Mouse (Mus musculus): ENCODE measurements around the gene Enho. TPM values are rescaled to one million over a fixed set of nuclear protein-coding genes. Genes with fewer than 3 reads are reported as not detected.
"Not testable (repeated sequence)": the region's sequence is repeated elsewhere in the genome, so short reads cannot be mapped to it uniquely, and the experiment has no call there.

The Enho gene
- 4.0 and 5.4 TPM in 2 replicates for polyA plus RNA-seq (2012; rRNA removed)

DNA sequence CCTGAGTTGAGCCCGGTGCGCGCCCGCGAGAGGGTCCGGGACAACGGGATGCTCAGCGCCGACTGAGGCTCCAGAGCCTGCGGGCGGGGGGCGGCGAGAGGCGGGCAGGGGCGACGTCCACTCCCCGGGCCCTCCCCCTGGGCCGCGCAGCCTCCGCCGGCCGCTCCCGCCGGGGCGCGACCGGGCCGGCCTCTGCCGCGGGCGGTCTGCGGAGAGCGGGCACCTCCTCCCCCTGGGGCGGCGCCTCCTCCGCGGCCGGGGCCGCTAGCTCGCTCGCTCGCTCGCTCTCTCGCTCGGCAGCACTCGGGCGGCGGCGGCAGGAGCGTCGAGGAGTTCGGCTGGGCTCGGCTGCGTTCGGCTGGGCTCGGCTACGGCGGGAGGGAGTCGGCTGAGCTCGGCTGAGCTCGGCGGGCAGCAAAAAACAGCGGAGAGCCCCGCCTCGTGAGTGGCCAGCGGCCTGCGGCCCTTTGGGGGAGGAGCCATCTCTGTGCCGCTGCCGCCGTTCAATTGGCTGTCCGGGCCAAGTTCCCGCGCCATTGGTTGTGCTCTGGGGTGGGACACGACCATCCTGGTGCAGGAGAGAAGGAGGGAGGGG lies at the start of gene Enho:
Enho (minus strand) TSS at position 412 of the 595 bp plus-strand sequence.
- DNase-seq (ENCODE audit: low read depth, low spot score) = peak; percentile 67
- under 1% methylated on average over 71 of the region's 74 CpGs for WGBS

DNA sequence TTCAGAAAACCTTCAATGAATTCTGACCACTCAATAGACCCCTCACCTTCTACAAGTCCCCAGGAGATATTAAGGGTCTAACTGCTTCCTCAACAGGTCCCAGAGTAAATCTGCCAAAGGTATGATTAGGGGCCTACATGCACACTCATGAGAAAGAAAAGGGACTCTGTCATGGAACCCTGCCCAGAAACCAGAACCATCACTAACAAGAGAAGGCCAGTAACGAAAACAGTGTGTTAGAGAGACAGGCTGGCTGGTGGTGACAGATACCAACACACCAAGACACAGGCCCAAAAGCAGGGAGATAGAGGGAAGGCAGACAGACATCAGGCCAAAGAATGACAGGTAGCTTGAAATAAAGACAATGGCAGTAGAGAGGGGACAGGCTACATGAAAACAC lies 48.4 kb upstream of the Enho start:
- 69% methylated on average over 1 of the region's 1 CpGs for WGBS
- DNase-seq (ENCODE audit: low read depth, low spot score) = not testable (repeated sequence)

DNA sequence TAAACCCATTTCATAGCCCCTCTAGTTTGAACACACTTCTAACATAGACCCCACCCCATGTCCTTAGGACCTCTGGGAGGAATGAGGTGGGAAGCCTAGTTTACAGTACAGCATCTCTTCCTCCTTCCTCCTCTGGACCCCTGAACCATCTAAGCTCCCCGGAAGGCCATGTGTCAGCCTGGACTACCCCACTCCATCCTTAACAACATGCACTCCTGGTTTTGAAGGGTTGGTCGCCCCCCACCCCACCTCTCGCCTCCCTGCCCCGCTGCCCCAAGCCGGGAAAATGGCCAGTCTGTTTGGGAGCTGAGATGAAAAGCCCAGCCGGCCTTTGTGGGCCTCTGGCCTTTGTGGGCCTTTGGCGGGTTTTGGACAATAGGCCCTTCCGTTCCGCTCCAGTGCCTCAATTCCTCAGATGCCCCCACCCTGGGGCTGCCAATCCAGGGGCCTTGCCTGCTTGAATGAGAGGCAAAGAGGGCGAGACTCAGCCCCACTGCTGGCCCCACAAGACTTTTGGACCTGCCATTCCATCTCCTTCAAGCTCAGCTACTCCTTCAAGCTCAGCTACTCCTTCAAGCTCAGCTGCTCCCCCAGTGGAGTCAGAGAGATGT lies 45.9 kb upstream of the Enho start:
- 49% methylated on average over 10 of the region's 10 CpGs for WGBS
- not testable (repeated sequence) for DNase-seq (ENCODE audit: low read depth, low spot score)

DNA sequence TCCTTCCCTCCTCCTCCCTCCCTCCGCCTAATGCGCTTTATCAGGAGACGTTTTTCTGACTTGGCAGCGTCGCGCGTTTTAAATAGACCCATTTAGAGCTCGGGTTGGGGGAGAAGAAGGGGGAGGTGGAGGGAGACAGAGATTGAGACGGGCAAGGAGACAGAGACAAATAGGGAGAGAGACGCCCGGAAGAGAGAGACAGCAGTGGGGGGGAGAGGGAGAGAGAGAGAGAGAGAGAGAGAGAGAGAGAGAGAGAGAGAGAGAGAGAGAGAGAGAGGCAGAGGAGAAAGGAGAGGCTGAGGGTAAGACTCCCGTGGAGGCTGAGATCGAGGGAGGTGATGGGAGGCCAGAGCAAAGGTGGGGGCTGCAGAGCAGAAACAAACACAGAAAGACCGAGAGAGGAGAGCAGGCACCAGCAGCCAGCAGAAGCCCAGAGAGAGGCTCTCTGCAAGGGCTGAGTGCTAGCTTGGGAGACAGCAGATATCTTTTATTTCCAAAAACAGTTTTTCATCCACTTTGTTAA lies 44.9 kb upstream of the Enho start:
- WGBS = 4% methylated on average over 14 of the region's 14 CpGs
- DNase-seq (ENCODE audit: low read depth, low spot score) = not testable (repeated sequence)

DNA sequence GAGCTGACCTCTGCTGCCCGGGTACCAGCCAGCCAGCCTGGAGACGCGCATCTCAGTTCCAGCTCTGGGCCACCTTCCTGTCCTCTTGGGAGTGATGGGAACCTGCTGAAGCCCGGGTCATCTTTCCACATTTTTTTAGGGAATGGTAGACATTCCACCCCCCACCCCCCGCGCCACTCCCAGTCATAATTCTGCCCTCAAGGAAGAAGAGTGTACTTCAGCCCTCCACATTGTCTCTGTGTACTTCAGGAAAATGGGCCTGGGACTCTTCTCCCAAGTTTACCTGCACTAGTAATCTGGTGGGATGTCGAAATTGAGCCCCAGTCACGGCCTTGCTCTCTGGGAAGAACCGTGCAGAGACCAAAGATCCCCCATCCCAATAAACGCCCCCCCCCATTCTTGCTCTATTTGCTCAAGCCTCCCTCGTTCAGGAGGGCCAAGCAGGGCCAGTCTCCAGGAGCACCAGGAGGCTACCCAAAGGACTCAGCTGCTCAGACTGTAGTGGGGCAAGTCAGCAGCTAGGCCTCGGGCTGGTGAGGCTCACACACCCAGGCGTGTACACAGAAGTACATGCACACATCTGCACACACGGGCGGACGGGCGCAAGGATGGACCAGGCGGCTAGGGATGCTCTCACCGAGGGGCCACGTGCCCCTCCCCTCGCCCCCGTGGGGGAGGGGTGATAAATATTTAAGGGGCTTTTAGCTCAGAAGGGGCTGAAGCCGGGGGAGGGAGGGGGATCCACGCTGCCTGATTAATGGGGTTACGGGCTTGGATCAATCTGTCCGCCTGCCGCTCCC lies 44.2 kb upstream of the Enho start:
- not testable (repeated sequence) for DNase-seq (ENCODE audit: low read depth, low spot score)
- 10% methylated on average over 27 of the region's 27 CpGs for WGBS

DNA sequence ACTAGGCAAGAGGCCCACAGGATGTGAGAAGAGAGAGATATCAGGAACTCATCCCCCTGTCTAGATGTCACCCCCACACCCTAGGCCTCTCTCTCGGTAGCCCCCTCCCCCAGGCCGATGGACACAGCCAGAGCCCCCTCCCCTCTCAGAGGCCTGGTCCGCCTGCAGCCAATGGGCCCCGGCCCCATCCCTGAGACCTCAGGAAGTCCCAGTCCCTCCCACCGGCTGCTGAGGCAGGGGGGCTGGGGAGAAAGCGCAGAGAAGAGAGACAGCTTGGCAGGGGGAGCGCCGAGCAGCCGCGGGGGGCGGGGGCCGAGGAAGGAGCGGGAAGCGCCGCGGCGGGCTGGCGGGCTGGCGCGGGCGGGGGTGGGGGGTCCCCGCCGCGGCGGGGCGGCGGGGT lies 43.2 kb upstream of the Enho start:
- DNase-seq (ENCODE audit: low read depth, low spot score) = not testable (repeated sequence)
- WGBS = 0% methylated on average over 7 of the region's 27 CpGs

DNA sequence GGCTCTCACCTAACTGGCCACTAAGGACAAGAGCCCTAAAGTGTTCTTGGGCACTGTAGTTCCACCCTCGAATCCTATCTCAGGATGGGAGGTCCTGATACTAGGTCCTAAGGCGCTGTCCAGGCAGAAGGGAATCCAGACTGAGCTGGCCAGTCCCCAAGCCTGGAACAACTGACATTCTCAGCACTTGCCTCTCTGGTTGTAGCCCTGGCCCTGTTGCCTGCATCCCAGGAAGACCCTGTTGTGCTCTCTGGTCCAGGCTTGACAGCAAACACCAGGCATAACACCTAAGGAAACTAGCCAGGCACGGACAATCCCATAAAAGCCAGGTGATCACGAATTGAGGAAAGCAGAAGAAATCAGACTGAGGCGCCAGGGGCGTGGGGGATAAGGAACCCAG lies 42.7 kb upstream of the Enho start:
- WGBS = 29% methylated on average over 6 of the region's 6 CpGs
- no peak for DNase-seq (ENCODE audit: low read depth, low spot score)

DNA sequence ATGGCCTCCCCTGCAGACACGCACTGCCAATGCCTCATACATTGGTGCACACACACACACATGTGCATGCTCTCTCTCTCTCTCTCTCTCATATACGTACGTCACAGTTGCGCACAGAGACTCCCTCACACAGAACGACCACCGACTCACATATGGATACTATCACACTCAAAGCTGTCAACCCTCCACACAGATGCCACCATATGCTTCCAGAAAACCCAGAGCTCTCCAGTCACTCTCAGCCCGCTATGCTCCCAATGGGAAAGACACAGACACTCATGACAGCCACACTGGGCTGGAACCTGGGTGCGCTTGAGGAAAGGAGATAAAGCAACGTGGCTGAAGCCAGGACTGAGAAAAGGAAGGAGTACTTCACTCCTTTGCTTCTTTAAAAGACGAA lies 41.8 kb upstream of the Enho start:
- no peak for DNase-seq (ENCODE audit: low read depth, low spot score)
- 82% methylated on average over 10 of the region's 10 CpGs for WGBS

DNA sequence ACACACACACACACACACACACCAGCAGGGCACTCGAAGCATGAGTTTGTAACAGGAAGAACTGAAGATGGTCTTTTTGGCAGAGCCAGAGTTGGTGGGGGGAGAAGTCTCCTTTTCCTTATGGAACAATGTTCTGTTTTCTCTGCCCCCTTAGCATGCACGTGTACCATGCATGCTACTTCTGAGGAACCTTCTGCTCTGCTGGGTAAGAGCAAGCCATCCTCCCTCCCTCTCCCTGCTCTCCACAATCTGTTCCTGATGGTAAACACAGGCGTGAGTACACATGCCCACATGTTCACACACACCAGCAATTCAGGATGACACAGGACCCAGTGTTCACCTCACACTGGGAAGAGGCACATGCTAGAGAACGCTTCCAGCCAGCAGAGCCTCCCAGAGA lies 41.1 kb upstream of the Enho start:
- WGBS = 52% methylated on average over 4 of the region's 4 CpGs

DNA sequence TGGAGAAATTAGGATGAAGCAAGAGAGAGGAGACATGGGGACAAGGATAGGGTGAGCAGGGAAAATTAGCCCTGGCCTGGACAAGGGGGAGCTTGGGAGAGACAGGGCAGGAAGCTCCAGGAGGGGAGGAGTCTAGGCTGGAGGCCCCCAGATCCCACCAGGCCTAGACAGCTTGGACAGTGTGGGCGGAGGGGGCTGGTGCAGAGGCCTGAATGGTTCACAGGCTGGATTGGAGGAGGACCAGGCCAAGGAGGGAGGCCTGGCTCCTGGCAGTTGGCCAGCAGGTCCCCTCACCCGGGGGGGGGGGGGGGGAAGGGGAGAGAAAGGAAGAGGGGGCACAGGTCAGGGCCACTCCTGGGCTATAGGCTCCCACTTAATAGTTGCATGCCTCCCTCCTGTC lies 39.2 kb upstream of the Enho start:
- no peak for DNase-seq (ENCODE audit: low read depth, low spot score)
- WGBS = 88% methylated on average over 1 of the region's 2 CpGs

More for the DNA sequence above, 41.1 kb upstream of the Enho start:
- DNase-seq (ENCODE audit: low read depth, low spot score) = no peak

DNA sequence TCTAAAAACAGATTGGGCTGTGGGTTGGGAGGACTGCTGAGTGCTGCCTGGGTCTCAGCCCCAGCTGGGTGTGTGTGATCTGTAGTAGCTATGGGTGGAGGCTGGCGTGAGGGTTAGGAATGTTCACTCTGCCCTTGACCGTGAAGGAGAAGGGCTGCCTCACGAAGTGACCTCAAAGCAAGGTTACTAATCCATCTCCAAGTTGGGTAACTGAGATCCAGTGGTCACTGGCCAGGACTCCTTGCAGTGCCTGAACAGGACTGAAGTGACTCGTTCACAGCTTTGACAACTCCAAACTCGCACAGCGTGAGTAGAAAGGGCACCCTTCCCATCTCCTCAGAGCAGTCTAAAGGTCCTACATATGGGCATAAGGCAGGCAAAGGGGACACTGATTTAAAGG lies 38.7 kb upstream of the Enho start:
- WGBS = 60% methylated on average over 6 of the region's 6 CpGs

DNA sequence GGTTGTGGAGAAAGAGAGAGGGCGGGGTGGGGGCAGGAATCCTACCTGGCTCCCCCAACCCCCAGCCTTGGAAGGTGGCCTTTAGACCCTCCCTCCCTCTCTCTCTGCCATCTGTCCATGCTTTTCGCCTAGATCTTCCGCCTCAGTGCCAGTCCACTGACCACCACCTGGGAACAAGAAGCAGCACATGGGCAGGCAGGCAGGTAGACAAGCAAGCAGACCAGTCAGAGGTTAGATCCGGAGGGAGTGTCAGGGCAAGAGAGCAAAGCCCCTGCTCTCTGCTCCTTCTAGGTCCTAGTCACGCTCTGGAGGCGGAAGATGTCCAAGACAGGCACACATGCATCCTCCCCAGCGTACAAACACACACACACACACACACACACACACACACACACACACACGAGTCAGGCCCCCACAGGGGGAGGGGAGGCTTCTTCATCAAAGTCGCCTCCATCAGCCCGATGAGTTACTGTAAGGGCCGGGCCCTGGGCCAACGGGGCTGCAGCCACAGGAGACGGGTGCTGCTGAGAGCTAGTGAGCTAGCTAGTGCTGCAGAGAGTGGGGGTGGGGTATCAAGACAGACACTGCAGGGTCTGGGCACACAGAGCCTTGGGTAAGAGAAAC lies 37.0 kb upstream of the Enho start:
- 49% methylated on average over 13 of the region's 13 CpGs for WGBS
- DNase-seq (ENCODE audit: low read depth, low spot score) = no peak

More for the DNA sequence above, 38.7 kb upstream of the Enho start:
- no peak for DNase-seq (ENCODE audit: low read depth, low spot score)

DNA sequence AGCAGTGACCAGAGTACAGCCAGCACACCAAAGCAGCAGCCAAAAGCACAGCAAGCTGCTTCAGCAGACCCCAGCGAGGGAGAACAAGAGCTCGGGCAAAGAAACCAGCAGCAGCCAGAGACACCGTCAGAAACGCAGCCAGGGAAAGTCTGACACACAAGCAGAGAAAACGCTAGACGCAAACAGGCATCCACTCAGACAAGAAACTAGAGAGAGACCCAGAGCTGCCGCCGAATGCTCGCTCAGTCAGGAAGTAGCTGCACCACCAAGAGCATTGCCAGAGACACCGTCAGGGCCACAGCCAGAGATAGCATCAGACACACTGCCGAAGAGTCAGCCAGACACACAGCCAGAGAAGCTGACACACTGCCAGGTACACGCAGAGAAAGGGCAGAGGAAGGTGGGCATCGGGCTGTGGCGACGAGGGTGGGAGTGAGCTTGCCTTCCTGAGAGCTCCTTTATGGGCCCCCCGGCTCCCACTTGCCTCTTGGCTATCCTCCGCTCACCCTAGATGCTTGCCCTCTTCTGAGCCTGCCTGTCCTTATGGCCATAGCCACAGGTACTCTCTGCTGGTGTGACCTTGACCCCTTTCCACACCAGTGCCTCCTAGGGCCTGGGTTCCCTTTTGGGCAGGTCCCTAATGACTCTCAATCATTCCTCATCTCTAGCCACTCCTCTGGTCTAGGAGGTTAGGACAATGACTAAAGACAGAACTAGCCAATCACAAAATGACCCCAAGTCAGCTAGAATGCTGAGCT lies 36.3 kb upstream of the Enho start:
- 59% methylated on average over 17 of the region's 17 CpGs for WGBS
- DNase-seq (ENCODE audit: low read depth, low spot score) = no peak

DNA sequence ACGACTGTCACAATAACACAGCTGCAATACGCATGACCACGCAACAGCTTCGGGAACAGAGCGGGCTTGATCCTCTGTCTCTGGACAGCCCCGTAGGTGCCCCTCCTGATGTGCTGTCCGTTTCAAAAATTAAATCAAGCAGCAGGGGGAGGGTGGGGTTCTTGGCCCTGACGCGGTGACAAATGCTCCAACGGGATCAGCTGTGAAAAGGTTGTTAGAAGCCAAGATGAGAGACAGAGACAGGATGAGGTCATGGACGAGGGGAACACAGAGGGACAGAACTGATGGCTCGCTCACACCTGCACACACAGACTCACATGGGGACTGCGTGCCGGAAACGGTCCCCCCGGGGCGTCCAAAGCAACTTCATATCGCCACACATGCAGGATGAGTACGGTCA lies 33.1 kb upstream of the Enho start:
- no peak for DNase-seq (ENCODE audit: low read depth, low spot score)
- WGBS = 74% methylated on average over 19 of the region's 19 CpGs

DNA sequence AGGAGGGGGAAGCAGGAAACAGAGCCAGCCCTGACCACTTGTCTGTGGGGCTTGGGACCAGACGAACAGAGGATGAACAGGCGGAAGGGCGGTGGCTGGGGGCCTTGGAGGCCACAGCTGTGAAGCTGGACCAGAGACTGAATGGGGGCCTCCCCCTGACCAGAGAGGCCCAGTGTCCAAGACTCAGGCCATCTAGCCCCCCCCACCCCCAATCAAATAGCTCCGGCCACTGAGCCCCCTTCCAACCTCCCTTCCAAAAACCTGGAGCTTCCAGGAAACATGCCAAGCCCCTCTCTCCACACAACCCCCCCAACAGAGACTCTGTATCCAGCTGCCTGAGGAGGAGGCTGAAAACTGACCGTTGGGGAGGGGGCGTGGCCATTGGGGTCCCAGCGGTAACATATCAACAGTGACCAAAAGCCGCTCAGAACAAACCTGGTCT lies 32.4 kb upstream of the Enho start:
- 48% methylated on average over 8 of the region's 8 CpGs for WGBS

DNA sequence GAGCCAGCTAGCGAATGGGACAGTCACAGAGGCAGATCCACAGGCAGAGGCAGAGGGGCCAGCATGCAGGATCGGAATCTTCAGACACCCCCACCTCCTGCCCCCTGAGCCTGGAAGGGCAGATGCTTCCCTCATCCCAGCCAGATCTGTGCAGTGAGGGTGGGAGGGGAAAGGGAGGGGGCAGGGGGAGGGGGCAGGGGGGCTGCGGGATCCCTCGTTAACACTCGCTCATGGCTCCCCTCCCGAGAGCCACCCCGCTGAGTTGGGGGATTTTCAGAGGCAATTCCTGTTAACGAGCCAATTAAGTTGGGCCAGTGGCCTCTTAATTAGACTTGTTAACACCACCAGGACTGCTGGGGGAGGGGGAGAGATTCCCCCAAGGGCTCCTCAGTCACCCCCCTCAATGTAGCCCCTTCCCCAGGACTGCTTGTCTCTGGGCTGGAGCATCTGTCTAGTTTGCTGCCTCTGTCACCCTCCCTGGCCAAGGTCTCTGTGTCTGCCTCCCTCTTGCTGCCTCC lies 31.9 kb upstream of the Enho start:
- DNase-seq (ENCODE audit: low read depth, low spot score) = no peak
- 26% methylated on average over 8 of the region's 8 CpGs for WGBS

More for the DNA sequence above, 32.4 kb upstream of the Enho start:
- no peak for DNase-seq (ENCODE audit: low read depth, low spot score)

DNA sequence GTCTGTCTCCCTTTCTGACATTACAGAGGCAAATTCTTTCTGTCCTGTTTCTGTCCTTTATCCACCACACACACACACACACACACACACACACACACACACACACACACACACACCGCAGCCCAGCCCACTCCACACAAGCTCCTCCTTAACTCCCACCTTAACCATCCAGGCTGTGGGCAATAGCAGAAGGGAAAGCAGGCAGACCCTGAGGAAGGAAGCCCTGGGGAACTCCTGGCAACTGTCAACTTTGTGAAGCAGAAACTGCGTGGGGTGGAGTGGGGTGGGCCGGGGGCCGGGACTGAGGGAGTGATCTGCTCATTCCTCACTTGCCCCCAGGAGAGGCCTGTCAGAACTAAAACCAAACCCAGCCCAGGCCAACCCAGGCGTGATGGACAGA lies 31.4 kb upstream of the Enho start:
- DNase-seq (ENCODE audit: low read depth, low spot score) = no peak
- 44% methylated on average over 5 of the region's 5 CpGs for WGBS

DNA sequence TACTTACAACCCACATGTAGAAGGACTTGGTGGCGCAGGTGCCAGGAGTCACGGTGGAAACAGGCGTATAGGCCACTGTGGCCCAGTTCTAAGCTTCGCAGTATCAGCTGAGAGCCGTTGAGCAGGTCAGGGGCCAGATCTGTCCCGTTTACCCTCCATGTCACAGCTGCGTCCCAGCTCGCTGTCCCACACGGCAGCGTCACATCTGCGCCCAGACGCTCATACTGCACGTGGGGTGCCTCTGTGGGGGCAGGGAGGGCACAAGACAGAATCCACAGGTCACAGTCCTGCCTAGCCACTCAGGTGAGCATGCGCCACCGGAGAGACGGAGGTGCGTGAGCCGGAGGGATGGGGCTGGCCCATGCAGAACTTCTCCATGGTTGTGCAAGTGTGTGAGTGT lies 30.7 kb upstream of the Enho start:
- WGBS = 85% methylated on average over 18 of the region's 18 CpGs
- DNase-seq (ENCODE audit: low read depth, low spot score) = no peak

DNA sequence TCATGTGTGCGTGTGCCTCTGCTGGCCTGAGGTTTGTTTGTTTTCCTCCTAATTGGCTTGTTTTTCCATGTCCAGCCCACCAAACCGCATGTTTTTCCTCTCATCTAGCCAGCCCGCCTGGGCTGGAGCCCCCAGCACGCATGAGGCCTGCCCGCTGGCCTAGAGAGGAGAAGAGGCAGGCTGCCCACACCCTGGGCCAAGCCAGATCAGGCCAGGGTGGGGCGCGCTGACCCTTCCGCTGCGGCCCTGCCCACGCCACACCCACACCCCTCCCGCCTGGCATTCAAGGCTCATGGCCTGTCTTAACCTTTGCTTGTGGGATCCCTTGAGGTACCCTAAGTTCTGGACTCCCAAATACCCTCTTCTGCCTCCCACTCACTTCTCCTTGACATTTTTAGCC lies 26.5 kb upstream of the Enho start:
- no peak for DNase-seq (ENCODE audit: low read depth, low spot score)
- WGBS = 56% methylated on average over 11 of the region's 11 CpGs

All from large intestine, adult 2 months (tissue).